Mouse (Mus musculus): ENCODE results near the gene Ccdc60. TPM values are rescaled to one million over a fixed set of nuclear protein-coding genes. Genes with fewer than 3 reads are reported as not detected.
"Not testable (repeated sequence)": the region's sequence is repeated elsewhere in the genome, so short reads cannot be mapped to it uniquely, and the experiment has no call there.

The Ccdc60 gene
- polyA plus RNA-seq, 1 experiment from 2014 or later: 0.74 TPM

- Histone ChIP-seq H3K4me2 (peak overlapping the region; percentile 37), H3K27ac (no peak overlapping the region), H3K9ac (no peak overlapping the region), H3K4me3 (replicated peaks) (no peak overlapping the region), H3K9me3 (replicated peaks) (no peaks in the 10 kb centered on the region), H3K27me3 (no peaks in the 10 kb centered on the region), H3K4me1 (peaks cover 7% of the 10 kb centered on the region; the same call in 1 of the 2 replicates), H3K36me3 (no peaks in the 10 kb centered on the region)
- WGBS: 10% methylated on average over 13 of the region's 13 CpGs
- ATAC-seq (replicated peaks; ENCODE audit: low FRiP score): no peak
These were observed 108.2 kb downstream of the Ccdc60 start for GRCm38 (mm10) chr5:116180594-116180993.

DNA sequence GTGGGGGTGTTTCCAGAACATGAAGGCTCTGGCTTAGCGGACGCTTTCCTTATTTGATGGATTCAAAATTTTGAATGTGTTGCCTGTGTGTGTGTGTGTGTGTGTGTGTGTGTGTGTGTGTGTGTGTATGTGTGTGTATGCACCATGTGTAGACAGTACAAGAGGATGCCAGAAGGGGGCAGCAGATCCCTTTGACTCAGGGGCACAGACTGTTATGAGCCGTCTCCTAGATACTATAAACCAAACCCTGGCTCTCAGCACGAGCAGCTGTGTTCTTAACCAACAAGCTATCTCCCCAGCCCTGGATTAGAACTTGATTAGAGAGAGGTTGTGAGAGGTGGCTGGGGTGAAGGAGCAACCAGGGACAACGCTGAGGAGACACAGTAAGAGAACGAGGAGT lies 117.1 kb downstream of the Ccdc60 start:
- no peak overlapping the region for H3K9ac ChIP-seq
- no peak for ATAC-seq (replicated peaks; ENCODE audit: low FRiP score)
- WGBS: 96% methylated on average over 6 of the region's 6 CpGs
- no peak overlapping the region for H3K4me3 ChIP-seq (replicated peaks)
- no peaks in the 10 kb centered on the region for H3K27me3 ChIP-seq
- no peaks in the 10 kb centered on the region for H3K36me3 ChIP-seq
- H3K27ac ChIP-seq: no peak overlapping the region
- no peaks in the 10 kb centered on the region for H3K4me1 ChIP-seq
- no peak overlapping the region for H3K4me2 ChIP-seq
- H3K9me3 ChIP-seq (replicated peaks): no peaks in the 10 kb centered on the region

GRCm38 (mm10) chr5:116166965-116167364 lies 121.8 kb downstream of the Ccdc60 start:
- Histone ChIP-seq H3K9ac (no peak overlapping the region), H3K27me3 (no peaks in the 10 kb centered on the region), H3K36me3 (no peaks in the 10 kb centered on the region), H3K4me1 (no peaks in the 10 kb centered on the region), H3K9me3 (replicated peaks) (no peaks in the 10 kb centered on the region), H3K27ac (no peak overlapping the region), H3K4me3 (replicated peaks) (no peak overlapping the region), H3K4me2 (no peak overlapping the region)
- no peak for ATAC-seq (replicated peaks; ENCODE audit: low FRiP score)
- WGBS: 65% methylated on average over 13 of the region's 13 CpGs

GRCm38 (mm10) chr5:116165203-116165888 lies 123.4 kb downstream of the Ccdc60 start:
- Histone ChIP-seq H3K36me3 (no peaks in the 10 kb centered on the region), H3K9ac (no peak overlapping the region), H3K27me3 (no peaks in the 10 kb centered on the region), H3K4me2 (no peak overlapping the region), H3K4me1 (no peaks in the 10 kb centered on the region), H3K9me3 (replicated peaks) (no peaks in the 10 kb centered on the region), H3K27ac (no peak overlapping the region), H3K4me3 (replicated peaks) (no peak overlapping the region)
- WGBS: 73% methylated on average over 11 of the region's 11 CpGs
- ATAC-seq (replicated peaks; ENCODE audit: low FRiP score): no peak

DNA sequence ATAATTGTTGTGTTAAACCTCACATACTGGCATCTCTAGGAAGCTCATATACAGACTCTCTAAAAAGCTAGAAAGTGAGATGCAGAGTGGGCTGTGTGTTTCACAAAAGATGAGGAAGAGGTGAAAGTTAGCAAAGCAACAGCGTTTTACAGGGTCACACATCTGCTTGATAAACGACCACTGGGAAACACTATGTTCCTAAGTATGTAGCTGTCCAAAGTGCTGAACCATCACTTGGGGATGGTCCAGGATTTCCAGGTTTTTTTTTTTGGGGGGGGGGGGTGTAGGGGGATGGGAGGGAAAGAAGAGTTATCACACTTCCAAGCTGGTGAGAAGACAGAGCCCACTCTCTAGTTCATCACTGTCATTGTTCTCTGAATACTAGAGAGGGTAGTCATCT lies 134.0 kb downstream of the Ccdc60 start:
- H3K27ac ChIP-seq: no peak overlapping the region
- no peak overlapping the region for H3K4me3 ChIP-seq (replicated peaks)
- H3K9ac ChIP-seq: no peak overlapping the region
- no peaks in the 10 kb centered on the region for H3K27me3 ChIP-seq
- H3K9me3 ChIP-seq (replicated peaks): no peaks in the 10 kb centered on the region
- H3K36me3 ChIP-seq: no peaks in the 10 kb centered on the region
- 6% methylated on average over 2 of the region's 2 CpGs for WGBS
- H3K4me1 ChIP-seq: 0 out of 2 replicates have a peak, but pooled peaks cover 2% of the 10 kb centered on the region
- no peak overlapping the region for H3K4me2 ChIP-seq
- no peak for ATAC-seq (replicated peaks; ENCODE audit: low FRiP score)

DNA sequence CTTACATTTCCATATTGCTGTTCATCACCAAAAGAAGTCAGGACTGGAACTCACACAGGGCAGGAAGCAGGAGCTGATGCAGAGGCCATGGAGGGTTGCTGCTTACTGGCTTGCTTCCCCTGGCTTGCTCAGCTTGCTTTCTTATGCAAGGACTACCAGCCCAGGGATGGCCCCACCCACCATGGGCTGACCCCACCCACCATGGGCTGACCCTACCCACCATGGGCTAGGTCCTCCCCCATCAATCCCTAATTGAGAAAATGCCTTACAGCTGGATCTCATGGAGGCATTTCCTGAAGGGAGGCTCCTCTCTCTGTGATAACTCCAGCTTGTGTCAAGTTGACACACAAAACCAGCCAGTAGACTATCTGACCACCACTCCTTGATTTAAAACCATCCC lies 142.3 kb downstream of the Ccdc60 start:
- H3K4me1 ChIP-seq; H3K36me3 ChIP-seq; H3K27me3 ChIP-seq; H3K4me3 ChIP-seq (replicated peaks); H3K27ac ChIP-seq; H3K4me2 ChIP-seq; ATAC-seq (replicated peaks; ENCODE audit: low FRiP score); H3K9ac ChIP-seq; H3K9me3 ChIP-seq (replicated peaks): not testable (repeated sequence)

DNA sequence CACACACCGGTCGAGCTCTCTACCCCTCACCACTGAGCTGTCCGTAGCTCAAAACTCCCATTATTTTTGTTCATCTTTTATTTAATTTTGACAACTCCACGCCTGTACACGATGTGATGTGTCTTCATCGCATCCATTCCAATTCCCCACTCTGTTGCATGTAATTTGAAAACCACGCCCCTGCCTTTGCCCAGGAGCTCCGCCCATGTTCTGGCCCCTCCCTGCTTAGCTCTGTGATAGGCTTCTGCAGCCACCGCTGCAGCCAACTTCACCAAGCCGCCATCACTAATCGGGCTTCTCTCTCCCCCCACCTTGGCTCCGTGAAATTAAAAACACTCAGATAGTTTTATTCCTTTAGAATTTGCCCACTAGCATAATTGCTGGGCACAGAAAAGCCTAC lies 144.1 kb downstream of the Ccdc60 start:
- WGBS: 70% methylated on average over 12 of the region's 12 CpGs
- no peak overlapping the region for H3K27ac ChIP-seq
- no peak overlapping the region for H3K4me3 ChIP-seq (replicated peaks)
- H3K4me1 ChIP-seq: no peaks in the 10 kb centered on the region
- no peak overlapping the region for H3K9ac ChIP-seq
- H3K9me3 ChIP-seq (replicated peaks): no peaks in the 10 kb centered on the region
- H3K4me2 ChIP-seq: no peak overlapping the region
- no peak for ATAC-seq (replicated peaks; ENCODE audit: low FRiP score)
- H3K36me3 ChIP-seq: no peaks in the 10 kb centered on the region
- 0 out of 2 replicates have a peak, but pooled peaks cover 8% of the 10 kb centered on the region for H3K27me3 ChIP-seq

DNA sequence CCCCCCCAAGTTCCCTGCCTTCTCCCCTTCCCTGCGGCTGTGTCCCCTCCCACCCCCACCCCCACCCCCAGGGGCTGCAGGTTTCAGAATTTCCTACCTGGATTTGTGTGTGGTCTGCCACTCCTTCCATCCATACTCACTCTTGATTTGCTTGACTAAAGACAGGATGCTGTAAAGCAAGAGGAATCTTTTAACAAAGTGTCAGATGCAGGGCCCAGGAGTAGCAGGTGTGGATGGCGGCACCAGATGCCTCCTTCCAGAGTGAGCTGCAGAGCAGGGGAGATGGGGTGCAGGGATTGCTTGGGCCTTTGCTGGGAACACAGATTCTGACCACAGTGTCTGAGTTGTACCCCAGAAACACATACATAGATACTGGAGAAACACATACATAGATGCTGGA lies 148.1 kb downstream of the Ccdc60 start:
- Histone ChIP-seq H3K27ac (no peak overlapping the region), H3K4me2 (no peak overlapping the region), H3K4me3 (replicated peaks) (no peak overlapping the region), H3K36me3 (no peaks in the 10 kb centered on the region), H3K27me3 (0 out of 2 replicates have a peak, but pooled peaks cover 8% of the 10 kb centered on the region), H3K4me1 (no peaks in the 10 kb centered on the region), H3K9me3 (replicated peaks) (no peaks in the 10 kb centered on the region), H3K9ac (no peak overlapping the region)
- no peak for ATAC-seq (replicated peaks; ENCODE audit: low FRiP score)
- WGBS: 33% methylated on average over 1 of the region's 2 CpGs

GRCm38 (mm10) chr5:116123344-116123743 lies 165.4 kb downstream of the Ccdc60 start:
- 10% methylated on average over 11 of the region's 11 CpGs for WGBS
- Histone ChIP-seq H3K27me3 (no peaks in the 10 kb centered on the region), H3K9me3 (replicated peaks) (no peaks in the 10 kb centered on the region), H3K36me3 (no peaks in the 10 kb centered on the region), H3K4me3 (replicated peaks) (no peak overlapping the region), H3K4me1 (no peaks in the 10 kb centered on the region), H3K9ac (no peak overlapping the region), H3K4me2 (no peak overlapping the region), H3K27ac (no peak overlapping the region)
- ATAC-seq (replicated peaks; ENCODE audit: low FRiP score): no peak

DNA sequence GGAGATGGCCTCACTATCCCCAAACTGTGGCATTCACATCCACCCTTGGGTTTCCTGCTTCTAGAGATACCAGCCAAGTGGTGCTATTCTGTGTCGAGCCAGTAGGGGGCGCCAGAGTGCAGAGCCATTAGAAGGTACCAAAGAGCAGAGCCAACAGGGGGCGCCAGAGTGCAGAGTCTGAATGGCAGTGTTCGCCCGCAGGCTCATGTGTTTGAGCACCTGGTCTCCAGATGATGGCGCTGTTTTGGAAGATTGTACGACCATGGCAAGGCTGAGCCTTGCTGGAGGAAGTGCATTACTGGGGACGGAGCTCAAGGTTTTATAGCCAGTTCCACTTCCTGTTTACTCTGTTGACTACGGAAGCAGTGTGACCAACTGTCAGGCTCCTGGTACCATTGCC lies 172.2 kb downstream of the Ccdc60 start:
- 44% methylated on average over 9 of the region's 9 CpGs for WGBS
- no peak for ATAC-seq (replicated peaks; ENCODE audit: low FRiP score)
- Histone ChIP-seq H3K27me3 (no peaks in the 10 kb centered on the region), H3K4me2 (no peak overlapping the region), H3K27ac (no peak overlapping the region), H3K9me3 (replicated peaks) (no peaks in the 10 kb centered on the region), H3K4me3 (replicated peaks) (no peak overlapping the region), H3K36me3 (no peaks in the 10 kb centered on the region), H3K4me1 (0 out of 2 replicates have a peak, but pooled peaks cover 3% of the 10 kb centered on the region), H3K9ac (no peak overlapping the region)

DNA sequence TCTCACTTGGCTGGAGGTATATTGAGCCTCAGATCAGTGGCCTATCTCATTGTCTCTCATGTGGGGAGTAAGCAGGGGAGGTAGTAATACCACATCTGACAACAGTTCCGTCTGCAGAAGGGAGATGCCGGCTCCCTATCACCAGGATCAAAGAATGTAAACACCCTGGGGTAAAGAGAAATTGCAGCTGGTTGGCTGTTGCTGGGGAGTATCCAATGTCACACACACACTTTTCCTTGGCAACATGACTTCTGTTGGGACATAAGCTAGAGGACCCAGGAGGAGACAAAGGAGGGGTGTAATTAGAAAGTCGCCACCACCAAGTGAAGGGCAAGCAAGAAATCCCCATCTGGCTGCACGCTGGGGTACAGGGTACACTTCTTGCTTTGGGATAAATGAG lies 172.7 kb downstream of the Ccdc60 start:
- H3K27me3 ChIP-seq: no peaks in the 10 kb centered on the region
- no peak overlapping the region for H3K27ac ChIP-seq
- no peak overlapping the region for H3K9ac ChIP-seq
- H3K4me3 ChIP-seq (replicated peaks): no peak overlapping the region
- 39% methylated on average over 4 of the region's 4 CpGs for WGBS
- H3K36me3 ChIP-seq: no peaks in the 10 kb centered on the region
- no peak overlapping the region for H3K4me2 ChIP-seq
- no peak for ATAC-seq (replicated peaks; ENCODE audit: low FRiP score)
- no peaks in the 10 kb centered on the region for H3K9me3 ChIP-seq (replicated peaks)
- H3K4me1 ChIP-seq: 0 out of 2 replicates have a peak, but pooled peaks cover 3% of the 10 kb centered on the region

DNA sequence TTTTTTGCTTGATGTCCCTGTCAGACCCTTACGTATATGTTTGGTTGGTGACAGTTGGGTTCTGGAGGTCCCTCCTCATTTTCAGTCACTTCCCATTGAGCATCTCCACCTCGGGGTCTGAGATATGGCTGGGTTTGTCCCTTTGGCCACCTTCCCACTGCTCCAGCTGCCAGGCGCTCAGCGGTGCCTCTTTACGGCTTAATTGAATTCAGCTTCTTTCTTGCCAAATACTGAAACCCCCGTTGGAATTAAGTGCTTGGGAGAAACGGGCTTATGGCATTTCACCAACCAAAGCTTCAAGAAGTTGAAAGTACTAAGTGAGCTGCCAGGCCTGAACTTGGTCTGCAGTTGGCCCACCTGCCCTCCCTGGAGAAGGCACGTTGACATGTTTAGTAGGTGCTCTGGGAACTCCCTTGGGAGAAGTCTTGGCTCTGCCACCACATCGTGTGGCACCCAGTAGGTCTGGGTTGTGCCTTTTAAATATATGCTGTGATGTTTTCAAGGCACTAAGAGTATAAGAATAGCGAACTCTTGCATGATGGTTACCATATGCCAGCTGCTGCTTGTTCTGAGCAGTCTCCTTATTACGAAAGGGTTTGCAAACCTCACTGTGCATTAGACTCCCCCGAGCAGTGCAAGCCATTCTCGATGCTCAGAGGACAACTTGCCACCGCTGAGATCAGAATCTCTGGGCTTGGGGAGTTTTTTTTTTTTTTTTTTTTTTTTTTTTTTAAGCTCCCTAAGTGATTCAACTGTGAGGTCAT lies 173.5 kb downstream of the Ccdc60 start:
- no peak for ATAC-seq (replicated peaks; ENCODE audit: low FRiP score)
- H3K4me3 ChIP-seq (replicated peaks): no peak overlapping the region
- 61% methylated on average over 14 of the region's 14 CpGs for WGBS
- no peak overlapping the region for H3K9ac ChIP-seq
- no peaks in the 10 kb centered on the region for H3K27me3 ChIP-seq
- H3K9me3 ChIP-seq (replicated peaks): no peaks in the 10 kb centered on the region
- 0 out of 2 replicates have a peak, but pooled peaks cover 3% of the 10 kb centered on the region for H3K4me1 ChIP-seq
- H3K36me3 ChIP-seq: no peaks in the 10 kb centered on the region
- H3K4me2 ChIP-seq: no peak overlapping the region
- H3K27ac ChIP-seq: no peak overlapping the region

Data from kidney, embryonic 15.5 days (tissue).